Mouse (Mus musculus): ENCODE data around the gene Etv1. TPM values are rescaled to one million over a fixed set of nuclear protein-coding genes. Genes with fewer than 3 reads are reported as not detected.
A peak's percentile ranks its signal among the peaks of the same experiment; 100 is the strongest.

Etv1 gene
- total RNA-seq (2021) (10 to 100 TPM; 62.0 to 64.9 TPM), polyA plus RNA-seq (2012; rRNA removed) (11.8 and 18.9 TPM in 2 replicates)
- long read RNA-seq, full-length matches to known transcripts = 4 of 12 reads
- long read RNA-seq, partial matches to known transcripts = 7 of 12 reads
- long read RNA-seq, other reads (novel, unspliced or antisense) = 1 of 12 reads

- DNase-seq = peak; percentile 79
Observed at GRCm38 (mm10) chr12:38779186-38779777, at the start of gene Etv1. Etv1 (plus strand) TSS chr12:38779380.

DNA sequence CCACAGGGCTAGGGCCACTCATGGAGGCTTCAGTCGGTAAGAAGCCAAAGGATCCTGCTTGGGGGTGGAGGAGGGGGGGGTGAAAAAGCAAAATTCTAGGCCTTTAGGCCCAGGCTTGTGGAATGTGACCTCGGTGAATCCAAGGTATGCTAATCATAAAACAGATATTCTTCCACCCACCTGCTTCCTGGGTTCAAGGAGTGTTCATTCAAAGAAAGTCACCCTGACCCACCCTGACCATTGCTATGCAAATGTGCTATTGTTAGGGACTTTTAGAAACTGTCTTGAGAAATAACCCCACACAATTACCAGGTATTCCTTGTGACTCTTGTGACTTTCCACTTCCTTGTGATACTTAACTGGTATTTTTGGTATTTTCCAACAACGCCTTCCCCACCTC lies 49.5 kb upstream of the Etv1 start:
- DNase-seq = no peak

DNA sequence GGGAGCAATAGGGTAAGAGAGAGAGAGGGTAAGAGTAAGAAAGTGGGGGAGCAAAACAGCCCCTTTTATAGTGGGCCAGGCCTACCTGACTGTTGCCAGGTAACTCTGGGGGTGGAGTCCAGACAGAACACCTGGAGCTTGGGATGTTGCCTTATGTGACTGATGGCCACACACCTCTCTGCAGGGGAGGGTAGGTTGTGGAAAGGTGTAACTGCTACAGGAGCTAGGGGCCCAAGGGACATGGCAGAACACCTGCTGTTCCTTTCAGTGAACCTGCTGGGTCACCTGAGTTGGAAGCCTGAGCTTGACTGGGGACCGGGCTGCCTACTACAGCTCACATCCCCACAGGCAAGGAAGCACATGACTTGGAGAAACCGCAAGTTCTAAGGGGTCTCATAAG lies 48.4 kb upstream of the Etv1 start:
- DNase-seq = no peak

DNA sequence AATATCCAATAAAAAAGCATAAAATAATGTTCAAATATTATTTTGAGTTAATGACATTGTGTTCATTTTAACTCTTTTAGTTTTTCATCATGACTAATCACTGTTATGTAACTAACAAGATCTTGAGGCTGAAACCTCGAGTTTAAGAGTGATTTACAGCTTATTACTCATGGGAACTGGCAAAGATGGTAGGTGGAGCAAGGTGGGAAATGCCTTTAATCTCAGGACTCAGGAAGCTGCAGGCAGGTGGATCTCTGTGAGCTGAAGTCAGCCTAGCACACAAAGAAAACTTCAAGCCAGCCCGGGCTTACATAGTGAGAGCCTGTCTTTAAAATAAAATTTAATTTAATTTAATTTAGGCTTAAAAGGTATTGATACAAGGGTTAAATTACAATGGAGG lies 19.9 kb upstream of the Etv1 start:
- DNase-seq = peak; percentile 16

DNA sequence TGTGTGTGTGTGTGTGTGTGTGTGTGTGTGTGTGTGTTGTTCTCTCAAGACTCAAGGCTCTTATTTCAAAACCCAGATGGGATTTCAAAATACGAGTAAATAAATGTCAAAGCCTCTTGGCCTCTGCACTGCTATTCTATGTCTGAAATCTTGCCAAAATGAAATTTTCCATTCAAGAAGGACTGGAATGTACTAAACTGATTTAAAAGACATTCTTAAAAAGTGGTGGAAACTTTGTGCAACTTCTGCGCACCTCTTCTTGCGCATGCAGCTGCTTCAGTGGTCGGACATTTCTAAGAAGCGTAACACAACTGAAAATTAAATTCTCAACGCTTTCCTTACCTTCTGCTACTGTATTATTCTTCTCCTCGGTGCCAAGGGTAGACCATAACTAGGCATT lies 1.9 kb upstream of the Etv1 start:
- peak; percentile 49 for DNase-seq

- DNase-seq = no peak
Observed at GRCm38 (mm10) chr12:38777957-38778298, 1.3 kb upstream of the Etv1 start.

GRCm38 (mm10) chr12:38778299-38779075 lies 693 bp upstream of the Etv1 start:
- peak; percentile 97 for DNase-seq

DNA sequence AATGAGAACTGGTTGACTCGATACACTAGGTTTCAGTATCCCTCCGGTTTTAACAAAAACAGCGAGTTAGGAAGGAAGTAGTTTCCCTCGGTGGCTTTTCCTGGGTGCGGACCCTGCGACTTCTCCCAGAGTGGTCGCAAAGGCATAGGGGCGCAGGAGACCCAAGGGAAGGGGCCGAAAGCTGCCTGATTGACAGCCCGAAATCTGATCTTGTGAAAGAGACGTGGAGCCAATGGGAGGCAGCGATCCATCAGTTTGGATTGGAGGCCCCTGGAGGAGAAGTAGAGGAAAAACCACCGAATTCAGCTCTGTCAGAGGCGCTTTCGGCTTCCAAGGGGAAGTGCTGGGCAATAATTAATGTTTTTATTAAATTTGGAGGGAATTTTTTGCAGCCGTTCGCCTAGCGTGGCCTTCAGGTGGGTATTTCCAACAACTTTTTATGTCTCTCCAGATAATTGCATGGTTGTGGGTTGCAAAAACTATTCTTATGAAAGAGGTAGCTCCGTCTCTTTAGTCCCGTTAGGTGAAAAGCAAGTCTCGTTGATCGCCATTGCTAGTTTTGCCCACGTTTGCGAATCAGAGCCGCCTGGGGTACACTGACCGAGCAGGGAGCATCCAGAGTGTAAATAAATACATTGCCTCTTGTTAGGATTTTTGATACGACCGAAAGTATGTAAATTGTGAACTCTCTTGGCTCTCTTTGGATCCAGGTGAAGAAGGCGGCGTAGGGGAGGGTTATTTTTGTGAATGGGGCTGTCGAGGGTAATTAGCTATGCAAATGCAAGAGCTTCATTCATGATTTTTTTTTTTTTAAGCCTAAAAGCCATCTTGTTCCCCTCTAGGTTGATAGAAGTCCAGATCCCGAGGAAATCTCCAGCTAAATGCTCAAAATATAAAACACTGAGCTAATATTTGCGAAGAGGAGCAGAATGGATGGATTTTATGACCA lies 1.1 kb downstream of the Etv1 start:
- peak; percentile 84 for DNase-seq

GRCm38 (mm10) chr12:38780955-38781304 lies 1.8 kb downstream of the Etv1 start:
- DNase-seq = peak; percentile 79

DNA sequence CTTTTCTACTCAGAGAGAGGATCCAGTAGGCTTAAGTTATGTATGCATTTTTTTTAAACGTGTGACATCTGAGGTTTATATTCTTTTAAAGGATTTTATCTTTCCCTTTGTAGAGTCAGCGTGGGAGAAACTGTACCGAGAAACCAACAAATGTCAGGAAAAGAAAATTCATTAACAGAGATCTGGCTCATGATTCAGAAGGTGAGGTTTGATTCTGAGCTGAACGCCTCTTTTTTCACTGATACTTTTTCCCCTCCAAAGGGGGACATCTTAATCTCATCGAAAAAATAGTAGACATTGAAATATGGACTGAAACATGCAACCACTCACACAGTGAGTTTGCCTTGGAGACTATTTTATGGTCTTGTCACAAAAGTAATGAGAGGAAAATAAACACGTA lies 2.5 kb downstream of the Etv1 start:
- no peak for DNase-seq

GRCm38 (mm10) chr12:38783291-38783690 lies 4.1 kb downstream of the Etv1 start:
- peak; percentile 49 for DNase-seq

DNA sequence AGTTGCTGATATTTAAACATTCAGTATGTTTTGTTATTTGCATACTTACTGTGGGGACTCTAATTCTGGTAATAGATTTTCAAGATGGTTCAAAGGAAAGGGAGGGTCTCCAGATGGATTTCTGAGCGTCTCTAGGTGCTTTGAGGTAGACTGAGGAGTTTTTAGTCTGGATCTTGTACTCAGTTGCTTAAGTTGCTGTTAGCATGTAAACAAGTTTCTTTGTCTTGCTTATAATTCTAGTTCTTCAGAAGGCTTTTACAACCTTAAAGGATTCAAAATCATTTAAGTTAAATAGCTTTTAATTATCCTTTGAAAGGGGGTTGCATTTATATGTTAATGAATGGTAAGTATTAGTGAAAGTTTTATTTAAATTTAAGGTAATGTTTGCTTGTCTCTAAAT lies 5.0 kb downstream of the Etv1 start:
- peak; percentile 3 for DNase-seq

DNA sequence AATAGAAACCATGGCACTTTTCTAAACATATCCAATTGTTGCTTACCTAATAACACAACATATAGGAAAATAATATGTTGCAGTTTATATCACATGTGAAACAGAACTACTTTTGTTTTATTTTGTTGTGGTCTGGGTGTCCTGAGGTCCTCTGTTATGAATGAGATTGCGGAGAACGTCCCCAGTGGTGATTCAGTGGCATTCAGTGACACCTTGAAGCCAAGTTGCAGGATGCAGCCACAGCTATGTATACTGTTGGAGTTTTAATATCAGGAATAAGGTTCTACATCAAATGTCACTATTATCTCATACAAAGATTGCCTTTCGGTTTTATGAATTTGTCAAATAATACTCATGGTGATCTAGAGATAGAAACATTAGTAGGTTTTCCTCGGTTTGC lies 7.4 kb downstream of the Etv1 start:
- peak; percentile 9 for DNase-seq

DNA sequence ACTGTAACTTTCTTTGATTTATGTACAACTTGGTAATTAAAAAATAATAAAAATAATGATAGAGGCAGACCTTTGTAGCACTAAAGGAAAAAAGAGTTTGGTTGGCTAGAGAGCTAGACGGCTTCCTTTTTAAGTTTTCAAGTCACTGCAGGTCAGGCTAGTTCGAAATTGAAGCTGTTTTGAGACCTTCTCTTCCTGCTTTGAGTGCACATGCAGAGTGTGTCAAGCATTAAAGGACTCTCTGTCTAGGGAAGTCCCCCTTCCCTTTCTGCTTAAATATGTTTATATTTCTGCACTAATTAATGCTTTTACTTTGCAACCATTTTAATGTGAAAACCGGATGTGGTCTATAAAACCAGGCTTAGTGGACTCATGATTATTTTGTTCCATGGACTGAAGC lies 8.5 kb downstream of the Etv1 start:
- no peak for DNase-seq

GRCm38 (mm10) chr12:38788621-38789020 lies 9.4 kb downstream of the Etv1 start:
- DNase-seq = peak; percentile 51

DNA sequence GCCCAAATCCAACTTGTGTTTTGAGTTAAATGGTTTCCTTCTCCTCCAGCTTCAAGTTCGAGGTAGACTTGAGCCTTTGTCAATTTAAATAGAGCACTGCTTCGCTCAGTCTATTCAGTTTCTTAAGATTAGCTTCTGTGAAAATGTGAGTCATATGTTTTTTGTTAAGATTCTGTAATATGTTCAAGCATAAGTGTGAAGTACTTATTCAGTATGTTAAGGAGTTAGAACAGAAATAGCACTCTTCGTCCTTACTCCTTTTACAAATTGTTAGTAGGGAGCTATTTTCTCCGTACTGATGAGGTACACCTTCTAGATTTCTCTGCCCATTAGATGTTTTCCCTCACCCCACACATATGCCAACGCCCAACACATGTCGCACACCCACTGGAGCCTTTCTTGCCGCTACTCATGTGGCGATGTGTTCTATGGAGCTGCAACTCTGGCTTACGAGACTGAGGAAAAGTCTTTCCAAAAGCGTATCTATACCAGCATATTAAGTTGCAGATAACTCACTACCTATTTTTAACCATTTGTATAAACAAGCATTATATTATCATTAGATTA lies 10.7 kb downstream of the Etv1 start:
- no peak for DNase-seq

DNA sequence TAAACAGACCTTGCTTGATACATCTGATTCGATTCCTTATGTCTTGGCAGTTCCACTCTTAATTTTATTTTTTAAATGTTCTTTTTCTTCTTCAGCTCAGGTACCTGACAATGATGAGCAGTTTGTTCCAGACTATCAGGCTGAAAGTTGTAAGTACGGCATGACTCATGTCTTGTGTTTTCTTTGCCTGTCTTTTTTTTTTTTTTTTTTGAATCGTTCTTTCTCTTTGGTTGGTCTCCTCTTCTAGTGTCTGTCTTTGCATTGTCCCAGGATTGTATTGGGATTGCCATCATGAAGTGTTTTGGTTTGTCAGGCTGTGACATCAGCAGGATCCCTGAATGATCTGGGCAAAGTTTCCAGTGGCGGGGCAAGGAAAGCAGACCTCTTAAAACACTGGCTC lies 13.9 kb downstream of the Etv1 start:
- DNase-seq = no peak

GRCm38 (mm10) chr12:38793697-38794096 lies 14.5 kb downstream of the Etv1 start:
- DNase-seq = peak; percentile 6

DNA sequence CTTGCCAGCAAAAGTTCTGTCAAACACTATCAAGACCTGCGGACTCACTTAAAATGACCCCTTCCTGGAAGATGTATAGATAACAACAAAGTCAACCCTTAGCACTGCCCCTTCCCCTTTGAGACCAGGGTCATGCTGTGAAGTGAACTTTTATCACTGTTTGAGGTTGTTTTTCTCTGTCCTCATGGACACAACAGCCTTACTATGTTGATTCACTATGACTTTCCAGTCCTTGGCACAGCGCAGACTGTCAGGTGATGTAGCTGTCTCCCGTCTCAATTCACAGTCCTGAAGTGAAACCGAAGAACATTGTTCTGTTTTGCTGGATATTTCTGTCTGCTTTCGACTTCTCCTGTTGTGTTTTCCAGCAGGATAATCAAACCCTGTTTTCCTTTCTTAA lies 27.9 kb downstream of the Etv1 start:
- peak; percentile 75 for DNase-seq

DNA sequence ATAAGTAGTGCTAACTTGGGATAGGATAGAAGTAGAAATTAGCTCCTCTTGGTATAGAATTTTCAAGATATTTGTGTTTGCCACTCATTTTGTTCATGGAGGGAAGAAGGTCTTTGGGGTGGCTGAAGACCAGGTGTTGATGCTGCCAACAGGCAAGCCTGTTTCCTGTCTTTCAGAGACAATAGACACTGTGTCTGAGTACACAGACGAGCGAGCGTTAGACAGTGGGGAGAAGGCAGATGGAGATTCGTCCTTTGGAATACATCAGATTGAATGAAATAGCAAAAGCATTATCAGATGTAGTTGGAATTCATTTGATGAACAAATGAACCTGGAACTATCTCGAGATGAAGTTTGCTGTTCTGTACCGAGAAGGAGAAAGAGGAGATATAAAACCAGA lies 33.2 kb downstream of the Etv1 start:
- no peak for DNase-seq

DNA sequence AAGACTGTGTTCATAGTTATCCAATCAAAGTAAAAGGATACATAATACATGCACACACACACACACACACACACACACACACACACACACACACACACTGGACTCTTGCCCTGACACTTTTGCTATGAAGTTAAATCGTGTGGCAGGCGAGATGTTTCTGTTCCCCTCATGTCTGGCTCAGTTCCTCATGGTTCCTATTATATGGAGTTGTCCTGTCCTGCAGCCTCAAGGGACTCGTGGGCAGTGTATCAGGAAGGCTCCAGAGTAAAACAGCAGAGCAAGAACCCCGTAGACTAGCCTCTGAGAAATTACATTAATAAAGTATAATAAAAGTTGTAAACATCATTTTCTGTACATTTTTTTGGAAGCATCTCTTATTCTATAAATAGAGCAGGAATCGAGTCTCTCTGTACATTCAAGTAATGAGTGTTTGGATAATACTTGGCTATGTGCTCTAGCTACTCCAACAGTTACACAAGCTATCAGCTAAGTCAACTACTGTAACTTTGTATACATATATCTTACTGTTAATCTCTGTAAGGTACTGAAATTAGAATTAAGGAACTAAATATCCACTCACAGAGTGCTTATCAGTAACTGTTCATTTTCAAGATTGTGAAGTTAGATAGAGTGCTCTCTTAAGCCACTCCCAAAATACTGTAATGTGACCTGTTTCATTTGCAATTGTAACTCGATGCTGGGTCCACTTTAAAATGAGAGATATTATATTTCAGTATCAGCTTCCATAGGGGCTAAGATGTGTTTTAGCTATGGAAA lies 35.0 kb downstream of the Etv1 start:
- DNase-seq = no peak

GRCm38 (mm10) chr12:38816235-38816634 lies 37.1 kb downstream of the Etv1 start:
- DNase-seq = no peak

Data from adrenal gland, adult 2 months (tissue).